Mouse (Mus musculus): ENCODE data around the gene Asns. TPM values are rescaled to one million over a fixed set of nuclear protein-coding genes. Genes with fewer than 3 reads are reported as not detected.

Asns gene
- polyA plus RNA-seq, 1 experiment from 2014 or later, result 57.9 TPM

- Histone ChIP-seq H3K9me3 (replicated peaks) (no peaks in the 10 kb centered on the region), H3K27me3 (ENCODE audit: low read depth, poor library complexity, severe bottlenecking) (peaks cover 3% of the 10 kb centered on the region; the same call in 1 of the 2 replicates), H3K4me1 (peaks cover 2% of the 10 kb centered on the region), H3K4me3 (no peak overlapping the region), H3K27ac (replicated peaks) (no peak overlapping the region), H3K36me3 (no peaks in the 10 kb centered on the region)
- no peak for DNase-seq (ENCODE audit: low spot score)
- WGBS, result 88% methylated on average over 6 of the region's 6 CpGs
Measured at GRCm38 (mm10) chr6:7697999-7698699, 5.1 kb upstream of the Asns start.

- no peak overlapping the region for H3K27ac ChIP-seq (replicated peaks)
- 88% methylated on average over 4 of the region's 4 CpGs for WGBS
- no peak overlapping the region for H3K4me3 ChIP-seq
Measured at GRCm38 (mm10) chr6:7697077-7697643, 4.1 kb upstream of the Asns start.

GRCm38 (mm10) chr6:7696641-7697040, 3.6 kb upstream of the Asns start:
- Histone ChIP-seq H3K36me3 (no peaks in the 10 kb centered on the region), H3K4me3 (no peak overlapping the region), H3K4me1 (peaks cover 11% of the 10 kb centered on the region), H3K9me3 (replicated peaks) (no peaks in the 10 kb centered on the region), H3K27me3 (ENCODE audit: low read depth, poor library complexity, severe bottlenecking) (peaks cover 3% of the 10 kb centered on the region; the same call in 1 of the 2 replicates), H3K27ac (replicated peaks) (no peak overlapping the region)
- 87% methylated on average over 3 of the region's 3 CpGs for WGBS
- DNase-seq (ENCODE audit: low spot score), result no peak

More at GRCm38 (mm10) chr6:7697077-7697643, 4.1 kb upstream of the Asns start:
- H3K36me3 ChIP-seq, result no peaks in the 10 kb centered on the region
- H3K27me3 ChIP-seq (ENCODE audit: low read depth, poor library complexity, severe bottlenecking), result peaks cover 3% of the 10 kb centered on the region; the same call in 1 of the 2 replicates
- H3K4me1 ChIP-seq, result peaks cover 11% of the 10 kb centered on the region
- no peaks in the 10 kb centered on the region for H3K9me3 ChIP-seq (replicated peaks)
- no peak for DNase-seq (ENCODE audit: low spot score)

- H3K9me3 ChIP-seq (replicated peaks), result no peaks in the 10 kb centered on the region
- H3K27me3 ChIP-seq (ENCODE audit: low read depth, poor library complexity, severe bottlenecking), result peaks cover 3% of the 10 kb centered on the region; the same call in 1 of the 2 replicates
- no peaks in the 10 kb centered on the region for H3K36me3 ChIP-seq
- H3K4me3 ChIP-seq, result no peak overlapping the region
- peaks cover 11% of the 10 kb centered on the region for H3K4me1 ChIP-seq
- DNase-seq (ENCODE audit: low spot score), result no peak
- no peak overlapping the region for H3K27ac ChIP-seq (replicated peaks)
- 81% methylated on average over 4 of the region's 4 CpGs for WGBS
Measured at GRCm38 (mm10) chr6:7695901-7696300, 2.8 kb upstream of the Asns start.

GRCm38 (mm10) chr6:7693666-7694065, 612 bp upstream of the Asns start:
- no peaks in the 10 kb centered on the region for H3K9me3 ChIP-seq (replicated peaks)
- no peak overlapping the region for H3K27ac ChIP-seq (replicated peaks)
- H3K27me3 ChIP-seq (ENCODE audit: low read depth, poor library complexity, severe bottlenecking), result peaks cover 3% of the 10 kb centered on the region; the same call in 1 of the 2 replicates
- WGBS, result 61% methylated on average over 5 of the region's 5 CpGs
- H3K4me3 ChIP-seq, result no peak overlapping the region
- peaks cover 16% of the 10 kb centered on the region for H3K4me1 ChIP-seq
- no peaks in the 10 kb centered on the region for H3K36me3 ChIP-seq
- no peak for DNase-seq (ENCODE audit: low spot score)

- under 1% methylated on average over 12 of the region's 12 CpGs for WGBS
- Histone ChIP-seq H3K27ac (replicated peaks) (peak overlapping the region; percentile 84), H3K4me1 (peaks cover 16% of the 10 kb centered on the region), H3K4me3 (peak overlapping the region; percentile 84), H3K9me3 (replicated peaks) (no peaks in the 10 kb centered on the region), H3K36me3 (no peaks in the 10 kb centered on the region), H3K27me3 (ENCODE audit: low read depth, poor library complexity, severe bottlenecking) (peaks cover 3% of the 10 kb centered on the region; the same call in 1 of the 2 replicates)
- DNase-seq (ENCODE audit: low spot score), result no peak
Measured at GRCm38 (mm10) chr6:7692451-7692850, 603 bp downstream of the Asns start.

- Histone ChIP-seq H3K9me3 (replicated peaks) (no peaks in the 10 kb centered on the region), H3K27ac (replicated peaks) (no peak overlapping the region), H3K27me3 (ENCODE audit: low read depth, poor library complexity, severe bottlenecking) (peaks cover 3% of the 10 kb centered on the region; the same call in 1 of the 2 replicates), H3K4me1 (peaks cover 16% of the 10 kb centered on the region), H3K36me3 (no peaks in the 10 kb centered on the region), H3K4me3 (peak overlapping the region; percentile 84)
- no peak for DNase-seq (ENCODE audit: low spot score)
- 40% methylated on average over 15 of the region's 15 CpGs for WGBS
Measured at GRCm38 (mm10) chr6:7692037-7692436, 1.0 kb downstream of the Asns start.

- H3K36me3 ChIP-seq, result no peaks in the 10 kb centered on the region
- H3K4me1 ChIP-seq, result peaks cover 16% of the 10 kb centered on the region
- no peak overlapping the region for H3K4me3 ChIP-seq
- WGBS, result 83% methylated on average over 9 of the region's 9 CpGs
- no peak for DNase-seq (ENCODE audit: low spot score)
- H3K27me3 ChIP-seq (ENCODE audit: low read depth, poor library complexity, severe bottlenecking), result peaks cover 3% of the 10 kb centered on the region; the same call in 1 of the 2 replicates
- H3K9me3 ChIP-seq (replicated peaks), result no peaks in the 10 kb centered on the region
- H3K27ac ChIP-seq (replicated peaks), result no peak overlapping the region
Measured at GRCm38 (mm10) chr6:7690456-7690855, 2.6 kb downstream of the Asns start.

- peaks cover 3% of the 10 kb centered on the region; the same call in 1 of the 2 replicates for H3K27me3 ChIP-seq (ENCODE audit: low read depth, poor library complexity, severe bottlenecking)
- no peak for DNase-seq (ENCODE audit: low spot score)
- no peaks in the 10 kb centered on the region for H3K9me3 ChIP-seq (replicated peaks)
- WGBS, result 93% methylated on average over 12 of the region's 12 CpGs
- no peak overlapping the region for H3K27ac ChIP-seq (replicated peaks)
- H3K36me3 ChIP-seq, result no peaks in the 10 kb centered on the region
- peaks cover 16% of the 10 kb centered on the region for H3K4me1 ChIP-seq
- H3K4me3 ChIP-seq, result no peak overlapping the region
Measured at GRCm38 (mm10) chr6:7689180-7689579, 3.9 kb downstream of the Asns start.

- WGBS, result 81% methylated on average over 2 of the region's 2 CpGs
- DNase-seq (ENCODE audit: low spot score), result no peak
- Histone ChIP-seq H3K27ac (replicated peaks) (no peak overlapping the region), H3K9me3 (replicated peaks) (no peaks in the 10 kb centered on the region), H3K36me3 (no peaks in the 10 kb centered on the region; the same call in 1 of the 2 replicates), H3K4me3 (no peak overlapping the region), H3K27me3 (ENCODE audit: low read depth, poor library complexity, severe bottlenecking) (no peaks in the 10 kb centered on the region), H3K4me1 (0 out of 2 replicates have a peak, but pooled peaks cover 6% of the 10 kb centered on the region)
Measured at GRCm38 (mm10) chr6:7686047-7686446, 7.0 kb downstream of the Asns start.

- H3K4me1 ChIP-seq, result no peaks in the 10 kb centered on the region
- peaks cover 2% of the 10 kb centered on the region; the same call in 1 of the 2 replicates for H3K36me3 ChIP-seq
- H3K4me3 ChIP-seq, result no peak overlapping the region
- H3K27ac ChIP-seq (replicated peaks), result no peak overlapping the region
- H3K9me3 ChIP-seq (replicated peaks), result no peaks in the 10 kb centered on the region
- no peak for DNase-seq (ENCODE audit: low spot score)
- no peaks in the 10 kb centered on the region for H3K27me3 ChIP-seq (ENCODE audit: low read depth, poor library complexity, severe bottlenecking)
- WGBS, result 94% methylated on average over 8 of the region's 8 CpGs
Measured at GRCm38 (mm10) chr6:7676194-7676901, 16.7 kb downstream of the Asns start.

GRCm38 (mm10) chr6:7672438-7673253, 20.4 kb downstream of the Asns start:
- no peaks in the 10 kb centered on the region for H3K4me1 ChIP-seq
- no peak overlapping the region for H3K4me3 ChIP-seq
- no peaks in the 10 kb centered on the region for H3K27me3 ChIP-seq (ENCODE audit: low read depth, poor library complexity, severe bottlenecking)
- no peaks in the 10 kb centered on the region for H3K9me3 ChIP-seq (replicated peaks)
- H3K36me3 ChIP-seq, result 0 out of 2 replicates have a peak, but pooled peaks cover 2% of the 10 kb centered on the region
- DNase-seq (ENCODE audit: low spot score), result no peak
- H3K27ac ChIP-seq (replicated peaks), result no peak overlapping the region
- 90% methylated on average over 10 of the region's 10 CpGs for WGBS

Data from midbrain, embryonic 10.5 days (tissue).